Mouse (Mus musculus) brain, embryonic 14.5 days (tissue): ENCODE results near the gene Snx21.

Experiments used
- CTCF ChIP-seq: fragments of 200-500 bp; IDR thresholded peaks from 2 replicates; pipeline ENCODE4 v1.5.1; 2012; ENCODE audit warnings: inconsistent platforms, mild to moderate bottlenecking, moderate library complexity, borderline replicate concordance; ENCODE audit not compliant: insufficient read depth, insufficient read length; ENCODE audit errors: extremely low read depth
- POLR2A ChIP-seq: fragments of 200-500 bp; IDR thresholded peaks from 2 replicates; pipeline ENCODE4 v1.6.1; 2012; ENCODE audit warnings: mild to moderate bottlenecking, inconsistent platforms, borderline replicate concordance; ENCODE audit not compliant: poor library complexity, insufficient read depth, insufficient read length, severe bottlenecking; ENCODE audit errors: extremely low read depth

- no peak for TF ChIP-seq CTCF
- no peak for TF ChIP-seq POLR2A
Observed at GRCm38 (mm10) chr2:164800252-164801004, 14.8 kb downstream of the Snx21 start.
